Mouse (Mus musculus) G1E-ER4 (cell line): ENCODE results near the gene Trpv3. TPM values are rescaled to one million over a fixed set of nuclear protein-coding genes. Genes with fewer than 3 reads are reported as not detected.

ENCODE experiments used
- GATA1 ChIP-seq: IDR thresholded peaks from one replicate; pipeline ENCODE4 v1.8.0; 2012; ENCODE audit warnings: low read length, inconsistent platforms
- polyA plus RNA-seq: library from polyadenylated mRNA; stranded (reverse); fragments of >175 nt; gene quantifications from 2 replicates; pipeline ENCODE4 v1.2.3, GENCODE M21; 2012

The Trpv3 gene
- polyA plus RNA-seq, 1 experiment: not detected

GRCm38 (mm10) chr11:73261385-73261784 lies 5.8 kb upstream of the Trpv3 start:
- TF ChIP-seq GATA1: no peak

GRCm38 (mm10) chr11:73274821-73275220 lies 7.6 kb downstream of the Trpv3 start:
- TF ChIP-seq GATA1: no peak

GRCm38 (mm10) chr11:73280710-73281109 lies 13.5 kb downstream of the Trpv3 start:
- TF ChIP-seq GATA1: no peak

- no peak for TF ChIP-seq GATA1
Measured at GRCm38 (mm10) chr11:73281528-73282027, 14.4 kb downstream of the Trpv3 start.

GRCm38 (mm10) chr11:73283369-73283768 lies 16.2 kb downstream of the Trpv3 start:
- no peak for TF ChIP-seq GATA1

- TF ChIP-seq GATA1: no peak
Measured at GRCm38 (mm10) chr11:73283926-73284325, 16.7 kb downstream of the Trpv3 start.

GRCm38 (mm10) chr11:73284351-73284750 lies 17.2 kb downstream of the Trpv3 start:
- TF ChIP-seq GATA1: no peak

GRCm38 (mm10) chr11:73289621-73290020 lies 22.4 kb downstream of the Trpv3 start:
- no peak for TF ChIP-seq GATA1

GRCm38 (mm10) chr11:73303123-73303522 lies 35.9 kb downstream of the Trpv3 start:
- no peak for TF ChIP-seq GATA1

- no peak for TF ChIP-seq GATA1
Measured at GRCm38 (mm10) chr11:73315961-73316360, 48.8 kb downstream of the Trpv3 start.

- no peak for TF ChIP-seq GATA1
Measured at GRCm38 (mm10) chr11:73323906-73324830, 57.0 kb downstream of the Trpv3 start.

- TF ChIP-seq GATA1: no peak
Measured at GRCm38 (mm10) chr11:73326485-73326886, 59.3 kb downstream of the Trpv3 start.

- TF ChIP-seq GATA1: no peak
Measured at GRCm38 (mm10) chr11:73327361-73327760, 60.2 kb downstream of the Trpv3 start.

GRCm38 (mm10) chr11:73329442-73329841 lies 62.3 kb downstream of the Trpv3 start, which contains the start of the genes Aspa, Gm49340 and Spata22:
Gene Aspa (minus strand): TSS chr11:73329596.
Gene Gm49340 (plus strand): TSS chr11:73329741.
Gene Spata22 (plus strand): TSS chr11:73329741.
- TF ChIP-seq GATA1: no peak

GRCm38 (mm10) chr11:73333357-73333756 lies 66.2 kb downstream of the Trpv3 start:
- TF ChIP-seq GATA1: no peak

- no peak for TF ChIP-seq GATA1
Measured at GRCm38 (mm10) chr11:73336919-73337318, 69.7 kb downstream of the Trpv3 start.

Other genes with a start within 250 kb of the Trpv3 start
- gene Camkk1, start 248.4 kb upstream of the Trpv3 start, polyA plus RNA-seq: 3.8 TPM in 2 replicates
- 9.1 and 12.0 TPM in 2 replicates for gene Ncbp3, start 219.6 kb upstream of the Trpv3 start, polyA plus RNA-seq
- gene Itgae, start 176.8 kb upstream of the Trpv3 start, polyA plus RNA-seq: 0.03 TPM in 2 replicates
- 26.0 and 32.8 TPM in 2 replicates for gene Haspin, start 129.1 kb upstream of the Trpv3 start, polyA plus RNA-seq
- gene P2rx5, start 107.0 kb upstream of the Trpv3 start, polyA plus RNA-seq: not detected in 2 replicates
- gene Emc6, start 90.4 kb upstream of the Trpv3 start, polyA plus RNA-seq: 271 and 304 TPM in 2 replicates
- gene Tax1bp3, start 90.3 kb upstream of the Trpv3 start, polyA plus RNA-seq: 2.9 and 7.4 TPM in 2 replicates
- 1.8 and 3.1 TPM in 2 replicates for gene Ctns, start 68.3 kb upstream of the Trpv3 start, polyA plus RNA-seq
- 1.3 TPM in 2 replicates for gene Shpk, start 67.9 kb upstream of the Trpv3 start, polyA plus RNA-seq
- gene Trpv1, start 33.1 kb upstream of the Trpv3 start, polyA plus RNA-seq: not detected in 2 replicates
- not detected in 2 replicates for gene Aspa, start 62.2 kb downstream of the Trpv3 start, polyA plus RNA-seq
- not detected in 2 replicates for gene Gm49340, start 62.4 kb downstream of the Trpv3 start, polyA plus RNA-seq
- gene Spata22, start 62.4 kb downstream of the Trpv3 start, polyA plus RNA-seq: not detected in 2 replicates
- gene Olfr20, start 83.4 kb downstream of the Trpv3 start, polyA plus RNA-seq: not detected in 2 replicates
- gene Olfr376, start 103.9 kb downstream of the Trpv3 start, polyA plus RNA-seq: not detected in 2 replicates
- gene Olfr1, start 132.2 kb downstream of the Trpv3 start, polyA plus RNA-seq: not detected in 2 replicates
- not detected in 2 replicates for gene Olfr378, start 161.1 kb downstream of the Trpv3 start, polyA plus RNA-seq
- gene Olfr380, start 190.1 kb downstream of the Trpv3 start, polyA plus RNA-seq: not detected in 2 replicates
- not detected in 2 replicates for gene Olfr381, start 224.2 kb downstream of the Trpv3 start, polyA plus RNA-seq
- gene Olfr382, start 249.8 kb downstream of the Trpv3 start, polyA plus RNA-seq: not detected in 2 replicates